Mouse (Mus musculus): ENCODE measurements around the gene Wbp1l. TPM values are rescaled to one million over a fixed set of nuclear protein-coding genes. Genes with fewer than 3 reads are reported as not detected.

Wbp1l gene
- total and polyA plus RNA-seq, 3 experiments, result 31.9 to 52.9 (median 41.5) TPM

- peaks cover 28% of the 10 kb centered on the region for H3K4me1 ChIP-seq (ENCODE audit: insufficient read depth, low read depth, low read length)
- peaks cover 54% of the 10 kb centered on the region for H3K36me3 ChIP-seq (replicated peaks)
- no peaks in the 10 kb centered on the region for H3K9me3 ChIP-seq (replicated peaks)
- TF ChIP-seq POLR2AphosphoS5 (IDR thresholded peaks at IDR 0.05; ENCODE audit: insufficient replicate concordance, low read depth, low read length) (no peak), TAL1 (conservative IDR thresholded peaks at IDR 0.05; ENCODE audit: low read depth, low read length) (no peak), GATA1 (IDR thresholded peaks at IDR 0.05; ENCODE audit: borderline replicate concordance, low read length) (no peak), GATA2 (IDR thresholded peaks at IDR 0.05; ENCODE audit: borderline replicate concordance, low read depth, low read length) (no peak), CTCF (IDR thresholded peaks at IDR 0.05; ENCODE audit: low read depth, low read length) (no peak)
- H3K4me3 ChIP-seq (ENCODE audit: low read depth, low read length), result no peak overlapping the region
- ATAC-seq (ENCODE audit: extremely low read depth, insufficient number of reproducible peaks, low FRiP score, poor library complexity, severe bottlenecking), result no peak
- no peaks in the 10 kb centered on the region for H3K27me3 ChIP-seq (ENCODE audit: insufficient read depth, low read length)
- no peak for DNase-seq (ENCODE audit: low spot score)
Observed at GRCm38 (mm10) chr19:46693146-46693545, 94.3 kb downstream of the Wbp1l start.

DNA sequence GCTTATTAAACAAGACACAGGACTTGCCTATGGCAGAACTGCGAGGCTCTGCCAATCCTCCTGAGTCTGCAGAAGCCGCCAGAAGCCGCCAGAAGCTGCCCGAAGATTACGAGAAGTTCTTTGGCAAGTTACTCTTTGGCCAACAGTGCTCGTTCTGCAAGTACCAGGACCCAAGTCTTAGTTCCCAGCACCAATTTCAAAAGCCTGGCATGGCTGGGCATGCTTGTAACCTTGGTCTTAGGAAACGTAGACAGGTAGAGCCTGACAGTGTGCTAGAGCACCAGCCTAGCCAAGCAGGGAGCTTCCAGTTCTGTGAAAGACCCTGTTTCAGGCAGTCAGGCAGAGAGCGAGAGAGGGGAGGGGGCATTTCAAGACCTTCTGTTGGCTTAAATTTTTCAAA lies 97.6 kb downstream of the Wbp1l start:
- no peaks in the 10 kb centered on the region for H3K9me3 ChIP-seq (replicated peaks)
- DNase-seq (ENCODE audit: low spot score) (no peak), ATAC-seq (ENCODE audit: extremely low read depth, insufficient number of reproducible peaks, low FRiP score, poor library complexity, severe bottlenecking) (no peak)
- H3K27me3 ChIP-seq (ENCODE audit: insufficient read depth, low read length), result no peaks in the 10 kb centered on the region
- H3K36me3 ChIP-seq (replicated peaks), result peaks cover 74% of the 10 kb centered on the region
- TF ChIP-seq GATA1 (IDR thresholded peaks at IDR 0.05; ENCODE audit: borderline replicate concordance, low read length), result no peak
- TF ChIP-seq GATA2 (IDR thresholded peaks at IDR 0.05; ENCODE audit: borderline replicate concordance, low read depth, low read length), result no peak
- TF ChIP-seq CTCF (IDR thresholded peaks at IDR 0.05; ENCODE audit: low read depth, low read length), result no peak
- H3K4me1 ChIP-seq (ENCODE audit: insufficient read depth, low read depth, low read length), result peaks cover 19% of the 10 kb centered on the region
- no peak overlapping the region for H3K4me3 ChIP-seq (ENCODE audit: low read depth, low read length)

GRCm38 (mm10) chr19:46696943-46697342 lies 98.1 kb downstream of the Wbp1l start:
- Histone ChIP-seq H3K4me3 (ENCODE audit: low read depth, low read length) (no peak overlapping the region), H3K4me1 (ENCODE audit: insufficient read depth, low read depth, low read length) (peaks cover 19% of the 10 kb centered on the region), H3K9me3 (replicated peaks) (no peaks in the 10 kb centered on the region), H3K36me3 (replicated peaks) (peaks cover 73% of the 10 kb centered on the region), H3K27me3 (ENCODE audit: insufficient read depth, low read length) (no peaks in the 10 kb centered on the region)
- TF ChIP-seq CTCF (IDR thresholded peaks at IDR 0.05; ENCODE audit: low read depth, low read length), result no peak
- TF ChIP-seq GATA2 (IDR thresholded peaks at IDR 0.05; ENCODE audit: borderline replicate concordance, low read depth, low read length), result no peak
- no peak for TF ChIP-seq TAL1 (conservative IDR thresholded peaks at IDR 0.05; ENCODE audit: low read depth, low read length)
- no peak for TF ChIP-seq GATA1 (IDR thresholded peaks at IDR 0.05; ENCODE audit: borderline replicate concordance, low read length)
- no peak for TF ChIP-seq POLR2AphosphoS5 (IDR thresholded peaks at IDR 0.05; ENCODE audit: insufficient replicate concordance, low read depth, low read length)
- ATAC-seq (ENCODE audit: extremely low read depth, insufficient number of reproducible peaks, low FRiP score, poor library complexity, severe bottlenecking) (no peak), DNase-seq (ENCODE audit: low spot score) (no peak)

GRCm38 (mm10) chr19:46697840-46698517 lies 99.1 kb downstream of the Wbp1l start:
- Histone ChIP-seq H3K4me1 (ENCODE audit: insufficient read depth, low read depth, low read length) (peaks cover 16% of the 10 kb centered on the region), H3K4me3 (ENCODE audit: low read depth, low read length) (no peak overlapping the region), H3K36me3 (replicated peaks) (peaks cover 66% of the 10 kb centered on the region), H3K9me3 (replicated peaks) (no peaks in the 10 kb centered on the region), H3K27me3 (ENCODE audit: insufficient read depth, low read length) (no peaks in the 10 kb centered on the region)
- DNase-seq (ENCODE audit: low spot score), result no peak
- no peak for TF ChIP-seq TAL1 (conservative IDR thresholded peaks at IDR 0.05; ENCODE audit: low read depth, low read length)
- TF ChIP-seq CTCF (IDR thresholded peaks at IDR 0.05; ENCODE audit: low read depth, low read length), result no peak
- TF ChIP-seq POLR2AphosphoS5 (IDR thresholded peaks at IDR 0.05; ENCODE audit: insufficient replicate concordance, low read depth, low read length), result no peak
- TF ChIP-seq GATA2 (IDR thresholded peaks at IDR 0.05; ENCODE audit: borderline replicate concordance, low read depth, low read length), result no peak
- no peak for TF ChIP-seq GATA1 (IDR thresholded peaks at IDR 0.05; ENCODE audit: borderline replicate concordance, low read length)
- ATAC-seq (ENCODE audit: extremely low read depth, insufficient number of reproducible peaks, low FRiP score, poor library complexity, severe bottlenecking), result no peak

GRCm38 (mm10) chr19:46699011-46699481 lies 100.2 kb downstream of the Wbp1l start:
- peaks cover 56% of the 10 kb centered on the region for H3K36me3 ChIP-seq (replicated peaks)
- no peaks in the 10 kb centered on the region for H3K27me3 ChIP-seq (ENCODE audit: insufficient read depth, low read length)
- H3K9me3 ChIP-seq (replicated peaks), result no peaks in the 10 kb centered on the region
- peaks cover 14% of the 10 kb centered on the region for H3K4me1 ChIP-seq (ENCODE audit: insufficient read depth, low read depth, low read length)
- ATAC-seq (ENCODE audit: extremely low read depth, insufficient number of reproducible peaks, low FRiP score, poor library complexity, severe bottlenecking), result no peak
- no peak overlapping the region for H3K4me3 ChIP-seq (ENCODE audit: low read depth, low read length)
- DNase-seq (ENCODE audit: low spot score), result no peak
- no peak for TF ChIP-seq POLR2AphosphoS5 (IDR thresholded peaks at IDR 0.05; ENCODE audit: insufficient replicate concordance, low read depth, low read length)
- no peak for TF ChIP-seq GATA1 (IDR thresholded peaks at IDR 0.05; ENCODE audit: borderline replicate concordance, low read length)
- no peak for TF ChIP-seq CTCF (IDR thresholded peaks at IDR 0.05; ENCODE audit: low read depth, low read length)
- TF ChIP-seq TAL1 (conservative IDR thresholded peaks at IDR 0.05; ENCODE audit: low read depth, low read length), result no peak
- TF ChIP-seq GATA2 (IDR thresholded peaks at IDR 0.05; ENCODE audit: borderline replicate concordance, low read depth, low read length), result no peak

DNA sequence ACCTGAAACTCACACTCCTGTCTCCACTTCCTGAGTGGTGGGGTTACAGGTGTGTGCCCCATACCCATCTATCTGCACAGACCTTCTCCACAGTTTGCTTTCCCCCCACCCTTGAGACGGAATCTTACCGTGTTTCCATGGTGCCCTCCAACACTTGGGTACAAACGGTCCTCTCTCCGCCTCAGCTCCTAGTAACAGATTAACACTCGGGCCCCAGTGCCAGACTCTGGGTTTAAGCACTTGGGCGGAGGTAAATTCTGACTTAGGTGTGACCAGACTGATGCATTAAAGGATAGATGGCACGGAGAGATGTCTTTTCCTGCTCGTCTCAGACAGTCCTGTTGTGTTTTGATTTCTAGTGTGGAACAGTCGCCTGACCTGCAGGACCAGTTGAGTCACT lies 102.3 kb downstream of the Wbp1l start:
- Histone ChIP-seq H3K9me3 (replicated peaks) (no peaks in the 10 kb centered on the region), H3K27me3 (ENCODE audit: insufficient read depth, low read length) (peaks cover 10% of the 10 kb centered on the region), H3K4me1 (ENCODE audit: insufficient read depth, low read depth, low read length) (peaks cover 23% of the 10 kb centered on the region), H3K4me3 (ENCODE audit: low read depth, low read length) (no peak overlapping the region), H3K36me3 (replicated peaks) (peaks cover 37% of the 10 kb centered on the region)
- TF ChIP-seq GATA2 (IDR thresholded peaks at IDR 0.05; ENCODE audit: borderline replicate concordance, low read depth, low read length), result no peak
- TF ChIP-seq GATA1 (IDR thresholded peaks at IDR 0.05; ENCODE audit: borderline replicate concordance, low read length), result no peak
- no peak for TF ChIP-seq POLR2AphosphoS5 (IDR thresholded peaks at IDR 0.05; ENCODE audit: insufficient replicate concordance, low read depth, low read length)
- no peak for TF ChIP-seq CTCF (IDR thresholded peaks at IDR 0.05; ENCODE audit: low read depth, low read length)
- TF ChIP-seq TAL1 (conservative IDR thresholded peaks at IDR 0.05; ENCODE audit: low read depth, low read length), result no peak
- DNase-seq (ENCODE audit: low spot score), result no peak
- ATAC-seq (ENCODE audit: extremely low read depth, insufficient number of reproducible peaks, low FRiP score, poor library complexity, severe bottlenecking), result no peak

Measured in G1E (cell line).